Mouse (Mus musculus) fat pad, adult 2 months (tissue): ENCODE measurements around the gene Rilp.

ENCODE experiments used
- DNase-seq: peaks from one replicate; pipeline ENCODE4 v3.0.0-alpha.2; 2011; ENCODE audit warnings: low read depth, low spot score; ENCODE audit errors: extremely low read depth

Rilp gene

DNA sequence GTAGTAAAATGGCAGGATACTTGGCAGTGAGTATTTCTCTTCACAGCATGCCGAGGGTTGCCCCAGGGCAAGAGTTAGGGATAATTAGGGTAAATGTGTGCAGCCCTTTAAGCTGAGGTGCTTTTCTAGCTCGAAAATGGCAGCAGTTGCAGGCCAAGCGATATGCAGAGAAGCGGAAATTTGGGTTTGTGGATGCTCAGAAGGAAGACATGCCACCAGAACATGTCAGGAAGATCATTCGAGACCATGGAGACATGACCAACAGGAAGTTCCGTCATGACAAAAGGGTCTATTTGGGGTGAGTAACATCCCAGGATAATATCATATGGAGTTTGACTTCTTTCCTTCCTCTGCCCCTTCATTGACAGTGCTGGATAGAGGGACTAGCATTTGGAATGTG lies 22.4 kb upstream of the Rilp start:
- no peak for DNase-seq

DNA sequence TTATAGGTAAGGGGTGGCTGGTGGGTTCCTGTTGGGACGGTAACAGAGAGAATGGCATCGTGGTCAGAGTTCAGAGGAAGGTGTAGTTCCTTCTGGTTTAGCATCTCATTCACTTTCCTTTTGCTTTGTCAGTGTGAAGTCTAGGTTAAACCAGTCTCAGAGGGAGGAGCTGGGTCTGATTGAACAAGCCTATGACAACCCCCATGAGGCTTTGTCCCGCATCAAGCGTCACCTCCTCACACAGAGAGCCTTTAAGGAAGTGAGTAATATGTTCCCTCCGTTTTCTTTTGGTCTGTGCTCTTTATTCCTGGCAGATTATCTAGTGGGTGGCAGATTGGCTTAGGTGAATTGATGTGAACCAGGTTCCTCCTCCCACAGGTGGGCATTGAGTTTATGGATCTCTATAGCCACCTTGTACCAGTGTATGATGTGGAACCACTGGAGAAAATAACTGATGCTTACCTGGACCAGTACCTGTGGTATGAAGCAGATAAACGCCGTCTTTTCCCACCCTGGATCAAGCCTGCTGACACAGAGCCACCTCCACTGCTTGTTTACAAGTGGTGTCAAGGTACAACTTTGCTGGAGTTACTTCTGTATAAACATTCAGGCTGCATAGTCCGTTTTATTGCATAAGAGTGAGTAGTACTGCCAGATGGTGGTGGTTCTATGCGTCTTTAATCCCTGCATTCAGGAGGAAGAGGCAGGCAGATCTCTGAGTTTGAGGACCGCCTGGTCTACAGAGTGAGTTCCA lies 15.4 kb upstream of the Rilp start:
- no peak for DNase-seq

DNA sequence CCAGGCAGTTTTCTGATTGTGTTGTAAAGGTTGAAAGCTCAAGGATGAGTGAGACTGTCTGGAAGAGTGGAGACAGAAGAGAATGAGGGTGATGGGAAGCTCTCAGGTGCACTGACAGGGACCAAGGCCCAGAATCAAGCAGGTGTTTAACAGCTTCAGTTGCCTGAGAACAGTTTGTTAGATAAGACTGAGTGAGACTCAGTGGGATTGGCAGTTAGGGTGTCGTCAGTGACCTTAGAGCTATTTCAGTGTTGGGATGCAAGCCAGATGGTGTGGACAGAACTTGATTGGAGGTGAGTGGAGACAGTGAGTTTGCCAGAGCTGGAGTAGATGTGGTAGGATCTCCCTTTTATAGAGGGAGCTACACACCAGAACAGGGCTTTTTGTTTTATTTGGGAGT lies 11.8 kb upstream of the Rilp start:
- no peak for DNase-seq

DNA sequence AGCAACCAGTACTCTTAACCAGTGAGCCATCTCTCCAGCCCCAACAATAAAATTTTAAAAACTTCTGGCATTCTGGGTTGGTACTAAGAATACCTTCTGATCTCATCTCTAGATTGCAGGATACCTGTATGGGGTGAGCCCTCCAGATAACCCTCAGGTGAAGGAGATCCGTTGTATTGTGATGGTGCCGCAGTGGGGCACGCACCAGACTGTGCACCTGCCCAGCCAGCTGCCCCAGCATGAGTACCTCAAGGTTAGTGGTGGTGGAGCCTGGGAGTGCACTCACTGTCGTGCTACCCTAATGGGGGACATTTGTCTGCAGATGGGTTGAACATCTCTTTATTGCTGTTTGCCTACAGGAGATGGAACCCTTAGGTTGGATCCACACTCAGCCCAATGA lies 1.7 kb upstream of the Rilp start:
- DNase-seq = no peak

DNA sequence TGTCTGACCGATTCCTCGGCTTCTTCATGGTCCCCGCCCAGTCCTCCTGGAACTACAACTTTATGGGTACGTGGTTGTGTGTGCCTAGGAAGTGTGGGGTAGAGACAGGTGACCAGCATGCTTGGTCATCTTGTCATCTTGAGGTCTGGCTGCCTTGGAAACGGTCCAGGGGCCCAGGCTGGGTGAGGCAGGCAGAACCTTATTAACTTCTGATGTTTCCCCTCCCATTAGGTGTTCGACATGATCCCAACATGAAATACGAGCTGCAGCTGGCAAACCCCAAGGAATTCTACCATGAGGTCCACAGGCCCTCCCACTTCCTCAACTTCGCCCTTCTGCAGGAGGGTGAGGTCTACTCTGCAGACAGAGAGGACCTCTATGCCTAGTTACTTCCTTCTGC lies 990 bp upstream of the Rilp start:
- no peak for DNase-seq

DNA sequence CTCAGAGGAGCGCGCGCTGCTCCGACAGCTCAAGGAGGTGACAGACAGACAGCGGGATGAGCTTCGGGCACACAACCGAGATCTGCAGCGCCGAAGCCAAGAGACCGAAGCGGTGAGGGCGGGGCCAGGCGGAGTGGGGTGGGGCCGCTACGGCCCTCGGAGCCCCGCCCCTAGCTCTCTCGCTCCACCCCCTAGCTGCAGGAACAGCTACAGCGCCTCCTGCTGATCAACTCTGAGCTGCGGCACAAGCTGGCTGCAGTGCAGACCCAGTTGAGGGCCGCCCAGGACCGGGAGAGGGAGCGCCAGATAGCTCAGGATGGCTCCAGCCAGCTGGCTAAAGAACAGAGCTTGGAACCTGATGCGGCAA lies 716 bp downstream of the Rilp start:
- no peak for DNase-seq

DNA sequence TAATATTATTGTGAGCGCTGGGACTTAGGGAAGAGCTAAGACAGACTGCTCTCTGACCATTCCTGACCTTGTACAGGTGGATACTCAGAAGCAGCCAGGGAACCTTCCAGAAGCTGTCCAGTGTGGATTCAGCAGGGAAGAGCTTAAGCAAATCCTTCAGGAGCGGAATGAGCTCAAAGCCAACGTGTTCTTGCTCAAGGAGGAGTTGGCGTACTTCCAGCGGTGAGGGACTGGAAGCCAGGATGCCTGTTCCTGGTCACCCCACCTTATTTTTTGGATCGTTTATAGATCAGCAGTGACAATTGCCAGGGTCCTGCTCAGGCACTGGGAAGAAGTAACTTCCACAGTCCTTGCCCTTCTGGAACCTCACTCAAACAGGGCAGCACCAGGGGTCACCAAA lies 1.3 kb downstream of the Rilp start:
- no peak for DNase-seq

DNA sequence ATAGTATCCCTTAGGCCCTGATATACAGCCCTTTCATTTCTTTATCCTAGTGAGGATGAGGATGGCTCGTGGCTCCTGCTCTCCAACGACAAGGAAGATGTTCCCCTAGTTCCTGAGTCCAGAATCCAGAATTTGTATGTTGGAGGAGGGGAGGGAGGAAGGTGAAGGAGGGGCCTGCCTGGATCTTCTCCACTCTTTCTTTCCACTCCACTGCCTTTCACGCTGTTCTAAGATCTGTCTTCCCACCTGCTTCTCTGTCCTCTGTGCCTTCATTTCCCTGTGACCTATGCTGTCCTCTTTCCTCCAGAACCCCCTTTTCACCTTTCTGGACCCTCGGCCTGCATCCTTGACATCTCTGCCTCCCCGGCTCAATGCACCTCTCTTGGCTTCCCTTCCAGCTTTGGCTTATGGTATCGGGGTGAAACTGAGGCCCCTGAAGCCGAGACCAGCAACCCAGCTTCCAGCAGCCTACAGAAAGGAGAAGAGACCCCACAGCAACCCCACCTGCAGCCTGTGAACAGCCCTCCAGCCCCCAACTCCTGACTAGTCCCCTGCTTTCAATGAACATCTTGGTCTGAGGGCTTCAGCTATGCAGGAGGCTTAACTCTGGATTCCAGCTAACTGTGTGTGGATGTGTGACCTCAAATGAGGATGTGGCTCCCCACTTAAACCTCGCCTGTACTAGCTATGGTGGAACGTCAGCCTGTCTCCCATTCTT lies 2.6 kb downstream of the Rilp start:
- no peak for DNase-seq

DNA sequence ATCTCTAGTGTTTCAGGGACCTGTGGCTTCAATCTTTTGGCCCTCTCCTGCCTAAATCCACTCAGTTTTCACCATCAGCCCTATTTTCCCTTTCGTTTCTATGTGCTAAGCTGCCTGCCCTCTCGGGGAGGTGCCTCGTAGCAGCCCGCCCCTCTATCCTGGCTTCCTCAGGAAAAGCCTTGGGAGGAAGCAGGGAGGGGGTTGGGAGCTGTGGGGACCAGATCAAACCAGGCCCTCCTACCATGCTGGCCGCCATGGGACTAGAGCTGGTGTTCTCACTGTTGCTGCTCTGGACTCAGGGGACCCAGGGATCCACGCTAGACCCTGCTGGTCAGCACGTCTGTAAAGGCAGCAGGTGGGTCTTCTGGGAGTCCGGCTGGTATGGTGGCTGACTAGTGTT lies 3.4 kb downstream of the Rilp start, which contains the start of gene Scarf1:
TSS of gene Scarf1 (plus strand) at position 205 of the 400 bp plus-strand sequence.
- no peak for DNase-seq

DNA sequence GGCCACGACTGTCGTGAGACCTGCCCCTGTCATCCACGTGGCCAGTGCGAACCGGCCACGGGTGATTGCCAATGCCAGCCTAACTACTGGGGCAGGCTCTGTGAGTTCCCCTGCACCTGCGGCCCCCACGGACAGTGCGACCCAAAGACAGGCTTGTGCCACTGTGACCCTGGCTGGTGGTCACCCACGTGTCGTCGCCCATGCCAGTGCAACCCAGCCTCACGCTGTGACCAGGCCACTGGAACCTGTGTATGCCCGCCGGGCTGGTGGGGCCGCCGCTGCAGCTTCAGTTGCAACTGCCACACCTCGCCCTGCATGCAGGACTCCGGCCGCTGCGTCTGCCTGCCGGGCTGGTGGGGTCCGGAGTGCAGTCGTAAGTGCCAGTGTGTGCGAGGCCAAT lies 5.3 kb downstream of the Rilp start:
- DNase-seq = no peak

DNA sequence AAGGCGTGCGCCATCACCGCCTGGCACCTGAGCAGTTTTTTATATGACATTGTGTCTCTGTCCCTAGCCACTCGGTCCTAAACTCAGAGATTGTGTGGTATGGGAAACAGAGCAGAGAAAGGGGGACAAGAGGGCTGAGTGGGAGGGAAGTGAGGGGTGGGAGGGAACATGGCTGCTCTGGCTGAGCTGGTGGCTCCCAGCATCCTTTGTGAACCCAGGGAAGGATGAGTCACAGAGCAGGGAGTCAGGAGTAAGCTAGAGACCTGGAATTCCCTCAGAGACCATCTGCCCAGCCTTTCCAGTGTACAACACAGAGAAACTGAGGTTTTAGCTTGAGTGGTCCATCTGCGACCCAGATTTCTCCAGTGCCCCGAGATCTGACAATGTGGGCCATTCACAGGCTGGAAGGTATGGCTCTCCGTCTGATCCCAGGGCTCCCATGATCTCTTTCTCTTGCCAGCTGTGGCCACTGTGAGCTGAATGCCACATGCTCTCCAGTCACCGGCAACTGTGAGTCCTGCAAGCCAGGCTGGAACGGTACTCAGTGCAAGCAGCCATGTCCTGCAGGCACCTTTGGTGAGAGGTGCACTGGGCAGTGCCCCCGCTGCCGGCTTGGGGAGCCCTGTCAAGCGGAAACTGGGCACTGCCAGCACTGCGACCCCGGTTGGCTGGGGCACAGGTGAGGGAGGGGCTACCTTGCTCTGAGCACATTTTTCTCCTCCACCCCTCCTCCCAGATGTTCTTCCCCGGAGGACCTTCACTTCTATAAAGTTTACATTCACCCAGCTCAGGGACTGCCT lies 10.1 kb downstream of the Rilp start:
- DNase-seq = no peak

DNA sequence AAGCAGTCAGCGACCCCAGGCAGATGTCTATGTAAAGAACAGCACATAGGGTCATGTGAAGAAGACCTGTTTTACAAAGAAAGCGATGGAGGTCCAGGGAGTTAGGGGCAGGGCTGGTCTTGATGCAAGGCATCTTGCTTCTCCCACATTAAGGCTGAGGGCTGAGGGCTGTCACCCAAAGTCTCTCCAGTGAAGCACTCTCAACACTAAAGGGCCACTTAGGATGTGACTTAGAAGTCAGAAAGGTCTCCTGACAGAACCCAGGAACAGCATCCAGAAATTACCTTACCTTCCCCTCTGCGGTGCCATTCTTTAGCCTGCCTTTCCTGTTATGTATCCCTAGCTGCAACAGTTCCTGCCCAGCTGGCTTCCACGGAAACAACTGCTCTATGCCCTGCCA lies 11.7 kb downstream of the Rilp start:
- DNase-seq = no peak

DNA sequence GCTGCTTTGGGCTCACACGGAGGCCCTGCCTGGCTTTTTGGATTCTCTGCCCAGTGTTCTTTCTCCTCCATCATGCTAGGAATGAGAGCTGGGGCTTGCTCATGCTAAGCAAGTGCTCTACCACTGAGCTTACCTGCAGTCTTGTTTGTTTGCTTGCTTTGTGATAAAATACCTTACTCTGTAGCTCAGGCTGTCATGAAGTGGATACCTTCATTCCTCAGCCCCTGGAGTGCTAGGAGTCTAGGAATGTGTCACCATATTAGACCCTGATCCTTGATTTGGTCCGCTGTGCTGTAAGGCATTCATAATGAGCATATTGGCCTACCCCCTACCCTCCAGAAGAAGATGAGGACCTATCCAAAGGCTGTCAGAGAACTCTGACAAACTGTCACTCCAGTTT lies 12.9 kb downstream of the Rilp start:
- no peak for DNase-seq

DNA sequence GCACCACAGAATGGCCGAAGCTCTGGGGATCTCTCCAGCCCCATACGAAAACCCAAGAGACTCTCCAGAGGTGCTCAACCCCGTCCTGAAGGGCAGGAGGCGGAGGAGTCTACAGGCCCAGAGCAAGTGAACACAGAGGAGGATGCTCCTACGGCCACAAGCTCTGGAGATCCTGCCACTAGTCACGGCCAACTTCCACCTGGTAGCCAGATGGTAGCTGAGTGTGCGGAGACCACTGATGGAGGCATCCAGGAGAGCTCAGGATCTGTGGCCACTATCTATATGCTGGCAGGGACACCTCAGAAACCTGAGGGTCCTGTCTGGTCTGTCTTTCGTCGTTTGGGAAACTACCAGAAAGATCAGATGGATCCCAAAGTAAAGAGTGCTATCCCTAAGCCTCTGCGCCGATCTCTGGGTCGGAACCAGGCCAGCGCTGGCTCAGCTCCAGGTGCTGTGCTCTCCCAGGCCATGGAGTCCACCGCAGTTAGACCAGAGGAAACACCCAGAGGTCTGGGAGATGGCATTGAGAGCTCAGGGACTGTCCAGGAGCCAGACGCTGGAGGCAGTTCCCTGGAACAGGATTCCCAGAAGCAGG lies 15.7 kb downstream of the Rilp start:
- no peak for DNase-seq

DNA sequence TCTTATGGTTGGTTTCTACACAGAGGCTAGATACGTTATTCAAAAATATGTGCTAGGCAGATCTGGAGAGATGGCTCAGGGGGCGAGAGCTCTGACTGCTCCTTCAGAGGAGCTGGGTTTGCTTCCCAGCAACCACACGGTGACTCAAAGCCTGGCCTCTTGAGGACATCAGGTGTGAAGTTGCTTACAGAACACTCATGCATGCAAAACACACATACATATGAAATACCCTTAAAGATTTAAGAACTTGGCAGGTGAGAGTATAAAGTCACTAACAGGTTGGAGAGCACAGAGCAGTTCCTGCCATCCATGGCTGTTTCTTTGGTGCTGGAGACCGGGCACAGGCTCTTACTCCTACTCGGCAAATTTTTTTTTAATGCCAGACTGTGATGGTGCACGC lies 17.0 kb downstream of the Rilp start:
- no peak for DNase-seq

DNA sequence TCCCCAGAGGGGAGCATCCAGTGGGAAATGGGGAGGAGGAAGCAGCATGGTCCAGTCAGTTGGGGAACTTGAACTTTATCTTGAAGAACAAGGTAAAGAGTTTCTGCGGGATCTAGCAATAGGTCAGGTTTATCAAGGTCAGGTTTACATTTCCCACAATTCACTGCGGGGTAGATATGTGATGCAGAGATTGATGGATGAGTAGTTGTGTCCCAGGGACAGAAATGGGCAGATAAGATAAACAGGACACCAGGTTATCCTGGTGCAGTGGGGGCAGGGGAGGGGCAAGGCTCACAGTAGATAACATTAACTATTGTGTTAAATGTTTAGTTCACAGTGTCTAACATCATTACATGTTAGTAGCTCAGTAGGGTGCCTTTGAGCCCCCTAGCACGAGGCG lies 19.9 kb downstream of the Rilp start:
- no peak for DNase-seq

DNA sequence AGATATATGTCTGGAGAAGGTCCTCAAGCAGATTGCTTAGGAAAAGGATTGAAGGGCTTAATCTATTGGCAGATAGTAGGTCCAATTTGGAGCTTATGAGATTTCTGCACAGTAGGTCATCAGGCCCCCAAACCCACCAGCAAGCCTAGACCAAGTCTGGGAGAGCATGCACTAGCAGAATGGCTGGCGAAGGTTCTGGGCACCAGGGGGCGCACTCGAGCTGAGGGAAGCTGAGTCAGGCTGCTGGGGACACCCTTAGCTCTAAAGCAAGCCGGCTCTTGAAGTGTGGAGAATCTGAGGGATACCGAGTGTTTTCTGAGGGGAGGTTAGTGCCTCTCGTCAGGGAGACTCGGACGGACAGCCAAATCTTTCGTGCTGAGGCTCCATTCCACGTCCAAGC lies 20.4 kb downstream of the Rilp start:
- DNase-seq = no peak

DNA sequence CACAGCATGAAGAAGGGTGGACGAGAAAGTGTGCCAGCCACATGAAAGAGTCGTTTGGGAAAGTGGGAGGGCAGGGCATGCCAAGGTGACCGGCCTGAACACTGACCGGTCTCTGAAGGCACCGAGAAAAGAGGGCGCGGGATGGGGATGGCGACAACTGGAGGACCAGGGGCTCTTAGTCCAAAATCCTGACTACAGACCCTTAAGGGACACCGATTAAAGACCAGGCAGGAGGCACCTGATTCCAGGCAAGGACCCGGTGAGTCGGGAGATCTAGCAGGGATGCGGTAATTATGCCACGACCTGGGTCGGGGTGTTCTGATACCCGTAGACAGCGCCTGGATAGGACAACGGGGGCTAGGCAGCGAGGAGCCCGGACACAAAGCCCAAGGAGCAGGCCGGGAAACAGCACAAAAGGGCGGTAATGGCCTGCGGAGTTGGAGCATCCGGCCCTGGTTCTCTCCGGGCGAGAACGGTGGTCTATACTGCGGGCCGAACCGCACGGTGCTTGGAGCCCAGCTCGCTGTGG lies 21.0 kb downstream of the Rilp start:
- no peak for DNase-seq

DNA sequence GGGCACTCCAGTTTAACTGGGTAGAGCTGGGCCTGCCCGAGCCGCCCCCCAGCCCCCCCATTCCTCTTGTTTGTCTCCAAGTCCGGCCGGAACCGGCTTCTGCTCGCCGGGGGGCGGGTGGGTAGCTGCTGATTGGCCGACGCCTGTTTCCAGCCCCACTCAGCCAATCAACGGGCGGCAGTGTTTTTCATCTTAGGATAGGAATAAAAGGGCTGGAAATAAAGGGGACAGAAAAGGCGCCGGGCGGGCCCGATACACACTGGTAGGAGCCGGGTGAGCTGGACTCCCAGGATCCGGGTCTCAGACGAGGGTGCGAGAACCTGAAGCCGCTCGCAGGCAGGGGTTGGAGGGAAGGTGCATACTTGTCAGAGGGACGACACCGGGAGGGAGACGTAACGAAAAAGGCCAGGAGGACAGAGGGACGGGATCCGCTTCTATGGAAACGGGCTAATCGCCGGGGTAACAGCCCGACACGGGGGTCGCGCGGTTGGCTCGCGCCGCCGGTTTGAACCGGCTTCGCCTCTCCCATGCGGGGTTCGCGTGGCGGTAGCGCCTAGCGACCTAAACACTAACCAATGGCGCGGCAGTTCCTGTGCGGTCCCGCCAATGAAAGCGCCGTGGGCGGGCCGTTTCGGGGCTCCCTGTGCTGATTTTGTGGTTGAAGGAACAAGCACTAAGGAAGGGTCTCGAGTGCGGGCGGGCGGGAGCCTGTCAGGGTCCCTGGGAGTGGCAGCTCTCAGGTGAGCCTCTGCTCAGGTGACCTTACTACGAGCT lies 21.8 kb downstream of the Rilp start, which contains the start of gene Slc43a2:
TSS of gene Slc43a2 (plus strand) at position 226 of the 774 bp plus-strand sequence.
- no peak for DNase-seq
